Mouse (Mus musculus) thymus, postnatal 10 days (tissue): Measurements from ENCODE around the gene Vmn1r175.
"Not testable (repeated sequence)": the region's sequence is repeated elsewhere in the genome, so short reads cannot be mapped to it uniquely, and the experiment has no call there.

Experiments
- DNase-seq, 2 experiments: peaks; one replicate each; pipeline ENCODE4 v3.0.0; 2021; ENCODE audit warnings: low spot score in 2 of 2

Gene Vmn1r175

GRCm38 (mm10) chr7:23810543-23810942 is at the start of gene Vmn1r175:
Gene Vmn1r175, minus strand, starts transcription at chr7:23810643.
- not testable (repeated sequence) for DNase-seq

- not testable (repeated sequence) for DNase-seq
Observed at GRCm38 (mm10) chr7:23837272-23837671, 26.8 kb upstream of the Vmn1r175 start, which contains the start of gene Vmn1r176. Gene Vmn1r176, minus strand, starts transcription at chr7:23837372.

GRCm38 (mm10) chr7:23784526-23784925 is 25.9 kb downstream of the Vmn1r175 start:
- no peak for DNase-seq
